Mouse (Mus musculus) megakaryocyte, embryonic 14.5 days (primary cell): ENCODE data around the gene Fkbpl.

Experiments
- FLI1 ChIP-seq: IDR thresholded peaks from 2 replicates; pipeline ENCODE4 v1.6.1; 2012; ENCODE audit warnings: low read length, inconsistent platforms, mixed read lengths
- GATA1 ChIP-seq: IDR thresholded peaks from 3 replicates; pipeline ENCODE4 v1.6.1; 2012; ENCODE audit warnings: mixed read lengths, low read length, inconsistent platforms, borderline replicate concordance

DNA sequence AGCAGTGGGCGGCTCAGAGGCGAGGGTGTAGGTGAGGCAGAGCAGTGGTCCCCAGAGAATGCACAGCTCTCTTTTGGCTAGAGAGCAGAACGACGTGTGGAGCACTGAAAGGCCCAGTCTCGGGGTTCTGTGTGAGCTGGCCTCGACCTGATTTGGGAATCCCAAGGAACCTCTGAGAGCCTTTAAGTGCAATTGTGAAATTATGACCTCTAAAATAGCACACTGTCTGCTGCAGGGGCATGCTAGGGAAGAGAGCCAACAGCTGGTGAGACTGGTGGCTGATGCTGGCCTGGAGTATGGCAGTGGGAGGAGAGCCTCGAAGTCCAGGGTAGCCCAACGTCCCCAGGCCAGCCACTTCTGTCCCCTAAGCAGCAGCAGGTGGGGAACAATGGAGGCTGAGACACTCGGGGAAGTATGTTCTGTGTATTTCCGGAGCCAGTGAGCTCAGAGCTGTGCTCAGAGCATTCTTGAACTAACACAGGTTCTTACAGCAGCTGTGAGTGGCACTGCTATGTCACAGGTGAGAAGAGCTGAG is 39.2 kb downstream of the Fkbpl start:
- no peak for TF ChIP-seq GATA1
- TF ChIP-seq FLI1: no peak
